Mouse (Mus musculus): ENCODE data around the gene Muc13. TPM values are rescaled to one million over a fixed set of nuclear protein-coding genes. Genes with fewer than 3 reads are reported as not detected.

Muc13 gene
- polyA plus RNA-seq, 1 experiment from 2014 or later = 0.06 TPM

GRCm38 (mm10) chr16:33752904-33753578 lies 40.8 kb upstream of the Muc13 start:
- Histone ChIP-seq H3K4me2 (replicated peaks; ENCODE audit: low read depth, low read length) (no peak overlapping the region), H3K27ac (ENCODE audit: low read length) (no peak overlapping the region), H3K9ac (replicated peaks; ENCODE audit: low read length) (no peak overlapping the region), H3K36me3 (ENCODE audit: insufficient read depth, low read length) (peaks cover 6% of the 10 kb centered on the region; the same call in 1 of the 2 replicates), H3K4me3 (ENCODE audit: low read length) (no peak overlapping the region), H3K4me1 (ENCODE audit: insufficient read depth, low read length) (no peaks in the 10 kb centered on the region), H3K27me3 (ENCODE audit: insufficient read depth, low read length) (no peaks in the 10 kb centered on the region), H3K9me3 (ENCODE audit: low read length) (no peaks in the 10 kb centered on the region)
- 83% methylated on average over 8 of the region's 8 CpGs for WGBS
- no peak for ATAC-seq (ENCODE audit: low FRiP score, low TSS enrichment)

- no peak for ATAC-seq (ENCODE audit: low FRiP score, low TSS enrichment)
- peaks cover 6% of the 10 kb centered on the region; the same call in 1 of the 2 replicates for H3K36me3 ChIP-seq (ENCODE audit: insufficient read depth, low read length)
- no peaks in the 10 kb centered on the region for H3K9me3 ChIP-seq (ENCODE audit: low read length)
- no peak overlapping the region for H3K27ac ChIP-seq (ENCODE audit: low read length)
- WGBS = 80% methylated on average over 8 of the region's 8 CpGs
- no peak overlapping the region for H3K9ac ChIP-seq (replicated peaks; ENCODE audit: low read length)
- no peak overlapping the region for H3K4me2 ChIP-seq (replicated peaks; ENCODE audit: low read depth, low read length)
- H3K4me1 ChIP-seq (ENCODE audit: insufficient read depth, low read length) = no peaks in the 10 kb centered on the region
- H3K27me3 ChIP-seq (ENCODE audit: insufficient read depth, low read length) = no peaks in the 10 kb centered on the region
- H3K4me3 ChIP-seq (ENCODE audit: low read length) = no peak overlapping the region
Observed at GRCm38 (mm10) chr16:33755293-33755692, 38.5 kb upstream of the Muc13 start.

DNA sequence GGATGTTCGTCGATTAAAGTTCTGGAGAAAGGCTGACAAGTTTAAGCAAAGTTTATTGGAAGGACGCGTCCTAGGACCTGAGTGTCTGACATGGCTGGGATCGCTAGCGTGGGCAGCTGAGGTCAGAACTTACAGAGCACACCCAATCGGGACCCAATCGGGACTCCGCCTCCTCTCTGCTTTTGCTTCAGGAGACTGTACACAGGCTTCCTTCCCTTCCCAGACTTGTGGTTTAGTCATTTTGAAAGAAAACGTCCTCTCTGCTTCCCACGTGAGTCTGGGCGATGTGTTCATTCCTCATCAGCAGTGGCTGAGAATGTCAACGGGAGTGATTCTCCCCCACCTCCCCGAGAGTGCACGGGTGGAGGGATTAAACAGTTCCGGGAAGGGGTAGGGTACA lies 37.9 kb upstream of the Muc13 start:
- Histone ChIP-seq H3K27me3 (ENCODE audit: insufficient read depth, low read length) (no peaks in the 10 kb centered on the region), H3K27ac (ENCODE audit: low read length) (no peak overlapping the region), H3K9ac (replicated peaks; ENCODE audit: low read length) (no peak overlapping the region), H3K4me3 (ENCODE audit: low read length) (no peak overlapping the region), H3K4me1 (ENCODE audit: insufficient read depth, low read length) (0 out of 2 replicates have a peak, but pooled peaks cover 3% of the 10 kb centered on the region), H3K4me2 (replicated peaks; ENCODE audit: low read depth, low read length) (no peak overlapping the region), H3K36me3 (ENCODE audit: insufficient read depth, low read length) (peaks cover 6% of the 10 kb centered on the region; the same call in 1 of the 2 replicates), H3K9me3 (ENCODE audit: low read length) (no peaks in the 10 kb centered on the region)
- no peak for ATAC-seq (ENCODE audit: low FRiP score, low TSS enrichment)
- 73% methylated on average over 16 of the region's 16 CpGs for WGBS

DNA sequence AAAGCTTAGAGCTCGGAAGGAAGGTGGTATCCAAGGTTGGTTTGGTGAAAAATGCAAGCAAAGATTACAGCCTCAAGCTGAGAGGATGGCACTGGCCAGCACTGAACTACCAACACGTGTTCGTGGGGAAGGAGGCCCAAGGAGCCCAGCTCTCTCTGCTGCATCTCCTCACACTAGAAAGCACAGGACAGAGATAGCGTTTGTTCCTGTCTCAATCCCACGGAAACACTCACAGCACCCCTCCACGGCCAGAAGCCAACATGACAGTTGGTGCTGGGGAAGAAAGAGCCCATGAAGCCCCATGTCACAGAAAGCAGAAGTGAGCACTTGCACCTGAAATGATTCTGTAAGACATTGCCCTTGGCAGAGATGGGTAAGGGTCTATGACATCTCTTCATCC lies 37.4 kb upstream of the Muc13 start:
- Histone ChIP-seq H3K4me2 (replicated peaks; ENCODE audit: low read depth, low read length) (no peak overlapping the region), H3K4me1 (ENCODE audit: insufficient read depth, low read length) (0 out of 2 replicates have a peak, but pooled peaks cover 5% of the 10 kb centered on the region), H3K27me3 (ENCODE audit: insufficient read depth, low read length) (no peaks in the 10 kb centered on the region), H3K27ac (ENCODE audit: low read length) (no peak overlapping the region), H3K9me3 (ENCODE audit: low read length) (no peaks in the 10 kb centered on the region), H3K36me3 (ENCODE audit: insufficient read depth, low read length) (peaks cover 4% of the 10 kb centered on the region; the same call in 1 of the 2 replicates), H3K9ac (replicated peaks; ENCODE audit: low read length) (no peak overlapping the region), H3K4me3 (ENCODE audit: low read length) (no peak overlapping the region)
- no peak for ATAC-seq (ENCODE audit: low FRiP score, low TSS enrichment)
- 66% methylated on average over 6 of the region's 6 CpGs for WGBS

GRCm38 (mm10) chr16:33759207-33759606 lies 34.6 kb upstream of the Muc13 start:
- H3K4me1 ChIP-seq (ENCODE audit: insufficient read depth, low read length) = 0 out of 2 replicates have a peak, but pooled peaks cover 5% of the 10 kb centered on the region
- peaks cover 4% of the 10 kb centered on the region; the same call in 1 of the 2 replicates for H3K36me3 ChIP-seq (ENCODE audit: insufficient read depth, low read length)
- H3K27me3 ChIP-seq (ENCODE audit: insufficient read depth, low read length) = no peaks in the 10 kb centered on the region
- H3K4me3 ChIP-seq (ENCODE audit: low read length) = no peak overlapping the region
- no peak for ATAC-seq (ENCODE audit: low FRiP score, low TSS enrichment)
- H3K9ac ChIP-seq (replicated peaks; ENCODE audit: low read length) = no peak overlapping the region
- no peak overlapping the region for H3K27ac ChIP-seq (ENCODE audit: low read length)
- H3K9me3 ChIP-seq (ENCODE audit: low read length) = no peaks in the 10 kb centered on the region
- WGBS = 96% methylated on average over 7 of the region's 7 CpGs
- no peak overlapping the region for H3K4me2 ChIP-seq (replicated peaks; ENCODE audit: low read depth, low read length)

GRCm38 (mm10) chr16:33760542-33760941 lies 33.3 kb upstream of the Muc13 start:
- Histone ChIP-seq H3K9ac (replicated peaks; ENCODE audit: low read length) (no peak overlapping the region), H3K36me3 (ENCODE audit: insufficient read depth, low read length) (peaks cover 4% of the 10 kb centered on the region; the same call in 1 of the 2 replicates), H3K4me1 (ENCODE audit: insufficient read depth, low read length) (0 out of 2 replicates have a peak, but pooled peaks cover 8% of the 10 kb centered on the region), H3K27ac (ENCODE audit: low read length) (no peak overlapping the region), H3K4me3 (ENCODE audit: low read length) (no peak overlapping the region), H3K9me3 (ENCODE audit: low read length) (no peaks in the 10 kb centered on the region), H3K27me3 (ENCODE audit: insufficient read depth, low read length) (no peaks in the 10 kb centered on the region), H3K4me2 (replicated peaks; ENCODE audit: low read depth, low read length) (0 out of 2 replicates have a peak overlapping the region, but pooled peaks have one; percentile 12)
- 58% methylated on average over 5 of the region's 5 CpGs for WGBS
- ATAC-seq (ENCODE audit: low FRiP score, low TSS enrichment) = no peak

- H3K27ac ChIP-seq (ENCODE audit: low read length) = no peak overlapping the region
- 77% methylated on average over 11 of the region's 11 CpGs for WGBS
Observed at GRCm38 (mm10) chr16:33760996-33761395, 32.8 kb upstream of the Muc13 start.

DNA sequence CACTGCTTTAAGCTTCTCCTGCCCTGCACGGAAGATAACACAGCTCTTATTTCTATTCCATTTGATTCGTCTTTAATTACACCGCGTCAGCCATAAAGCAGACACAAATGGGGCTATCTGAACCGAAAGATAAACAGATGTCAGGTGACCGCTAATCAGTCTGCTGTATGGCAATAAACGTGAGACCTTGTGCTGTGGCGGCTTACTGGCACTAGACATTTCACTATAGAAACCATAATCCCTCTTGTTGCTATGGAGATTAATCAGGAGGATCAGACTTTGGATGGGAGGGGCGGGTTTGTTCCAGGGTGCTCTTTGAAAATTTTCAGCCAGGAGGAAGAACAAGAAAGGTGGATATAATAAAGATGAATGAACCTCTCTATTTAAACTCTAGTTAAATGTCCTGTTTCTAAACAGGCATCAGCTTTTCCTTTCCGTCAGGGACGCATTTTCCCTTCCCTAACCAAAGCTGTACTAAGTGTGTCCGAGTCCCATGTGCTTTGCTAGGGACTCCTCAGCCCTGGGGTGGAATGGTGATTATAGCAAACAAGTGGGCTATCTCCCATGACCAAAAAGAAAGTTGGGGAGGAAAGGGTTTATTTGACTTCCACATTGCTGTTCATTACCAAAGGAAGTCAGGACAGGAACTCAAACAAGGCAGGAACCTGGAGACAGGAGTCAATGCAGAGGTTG lies 29.2 kb upstream of the Muc13 start:
- Histone ChIP-seq H3K4me1 (ENCODE audit: insufficient read depth, low read length) (0 out of 2 replicates have a peak, but pooled peaks cover 8% of the 10 kb centered on the region), H3K9me3 (ENCODE audit: low read length) (no peaks in the 10 kb centered on the region), H3K27ac (ENCODE audit: low read length) (no peak overlapping the region), H3K27me3 (ENCODE audit: insufficient read depth, low read length) (no peaks in the 10 kb centered on the region), H3K9ac (replicated peaks; ENCODE audit: low read length) (no peak overlapping the region), H3K36me3 (ENCODE audit: insufficient read depth, low read length) (0 out of 2 replicates have a peak, but pooled peaks cover 4% of the 10 kb centered on the region), H3K4me2 (replicated peaks; ENCODE audit: low read depth, low read length) (no peak overlapping the region), H3K4me3 (ENCODE audit: low read length) (no peak overlapping the region)
- ATAC-seq (ENCODE audit: low FRiP score, low TSS enrichment) = no peak
- WGBS = 43% methylated on average over 12 of the region's 12 CpGs

More at GRCm38 (mm10) chr16:33760996-33761395, 32.8 kb upstream of the Muc13 start:
- ATAC-seq (ENCODE audit: low FRiP score, low TSS enrichment) = no peak
- Histone ChIP-seq H3K9me3 (ENCODE audit: low read length) (no peaks in the 10 kb centered on the region), H3K27me3 (ENCODE audit: insufficient read depth, low read length) (no peaks in the 10 kb centered on the region), H3K4me1 (ENCODE audit: insufficient read depth, low read length) (0 out of 2 replicates have a peak, but pooled peaks cover 8% of the 10 kb centered on the region), H3K4me2 (replicated peaks; ENCODE audit: low read depth, low read length) (peak overlapping the region; percentile 12; the same call in 1 of the 2 replicates), H3K4me3 (ENCODE audit: low read length) (no peak overlapping the region), H3K9ac (replicated peaks; ENCODE audit: low read length) (no peak overlapping the region), H3K36me3 (ENCODE audit: insufficient read depth, low read length) (peaks cover 4% of the 10 kb centered on the region; the same call in 1 of the 2 replicates)

DNA sequence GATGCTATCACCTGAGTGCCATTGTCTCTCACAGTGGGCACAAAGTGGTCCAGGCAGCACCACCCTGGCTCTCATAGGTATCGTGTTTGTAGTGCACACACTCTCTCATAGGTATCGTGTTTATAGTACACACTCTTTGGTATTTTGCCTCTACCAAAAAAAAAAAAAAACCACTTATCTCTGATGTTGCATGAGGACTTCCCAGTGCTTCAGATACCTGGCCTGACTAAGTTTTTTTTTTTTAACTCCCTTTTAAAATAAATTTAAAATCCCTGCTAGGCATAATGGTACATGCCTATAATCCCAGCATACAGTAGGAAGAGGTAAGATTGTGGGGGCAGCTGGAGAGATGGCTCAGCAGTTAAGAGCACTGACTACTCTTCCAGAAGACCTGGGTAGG lies 28.4 kb upstream of the Muc13 start:
- Histone ChIP-seq H3K4me2 (replicated peaks; ENCODE audit: low read depth, low read length) (no peak overlapping the region), H3K27ac (ENCODE audit: low read length) (no peak overlapping the region), H3K4me1 (ENCODE audit: insufficient read depth, low read length) (0 out of 2 replicates have a peak, but pooled peaks cover 8% of the 10 kb centered on the region), H3K9me3 (ENCODE audit: low read length) (no peaks in the 10 kb centered on the region), H3K9ac (replicated peaks; ENCODE audit: low read length) (no peak overlapping the region), H3K27me3 (ENCODE audit: insufficient read depth, low read length) (no peaks in the 10 kb centered on the region), H3K4me3 (ENCODE audit: low read length) (no peak overlapping the region), H3K36me3 (ENCODE audit: insufficient read depth, low read length) (0 out of 2 replicates have a peak, but pooled peaks cover 4% of the 10 kb centered on the region)
- no peak for ATAC-seq (ENCODE audit: low FRiP score, low TSS enrichment)
- WGBS = 98% methylated on average over 2 of the region's 2 CpGs
